Mouse (Mus musculus) cerebellum, adult 2 months (tissue): ENCODE results near the gene Ralgapa1. TPM values are rescaled to one million over a fixed set of nuclear protein-coding genes. Genes with fewer than 3 reads are reported as not detected.

ENCODE experiments used
- DNase-seq, 2 experiments: peaks; one replicate each; pipeline ENCODE4 v3.0.0; 2021
- H3K27ac ChIP-seq: fragments of 200-500 bp; 2 replicates; pipeline ENCODE4 v1.5.1; 2012; ENCODE audit warnings: low read length, control low read depth, inconsistent platforms; ENCODE audit not compliant: insufficient read depth
- H3K27me3 ChIP-seq: fragments of 200-500 bp; 2 replicates; pipeline ENCODE4 v1.6.1; 2012; ENCODE audit warnings: inconsistent platforms, mild to moderate bottlenecking, low read length, moderate library complexity; ENCODE audit not compliant: control insufficient read depth, insufficient read depth
- H3K4me1 ChIP-seq: fragments of 200-500 bp; 2 replicates; pipeline ENCODE4 v1.6.1; 2011; ENCODE audit warnings: low read length; ENCODE audit not compliant: control insufficient read depth, insufficient read depth
- H3K4me3 ChIP-seq: fragments of 200-500 bp; replicated peaks from 2 replicates; pipeline ENCODE3; 2011; ENCODE audit warnings: mild to moderate bottlenecking, low read depth, low read length, control low read depth; ENCODE audit not compliant: insufficient read depth
- CTCF ChIP-seq: fragments of 200-500 bp; IDR thresholded peaks from 2 replicates; pipeline ENCODE4 v1.5.1; 2011; ENCODE audit warnings: low read depth, mild to moderate bottlenecking, control low read depth, low read length, moderate library complexity, borderline replicate concordance; ENCODE audit not compliant: insufficient read depth
- POLR2A ChIP-seq: fragments of 200-500 bp; IDR thresholded peaks from 2 replicates; pipeline ENCODE4 v1.6.1; 2011; ENCODE audit warnings: low read length, control low read depth, borderline replicate concordance; ENCODE audit not compliant: insufficient read depth
- WGBS: fragments of 180-500 bp; shearing (Covaris S2); methylation state at CpG from one replicate; pipeline ENCODE4 v1.1.7; 2018; 5-methylcytosine and 5-hydroxymethylcytosine counted together
- polyA plus RNA-seq: library from polyadenylated mRNA; depleted of rRNA; stranded (reverse); fragments of >200 nt; gene quantifications from 2 replicates; pipeline ENCODE4 v1.2.3, GENCODE M21; 2012

The Ralgapa1 gene
- polyA plus RNA-seq, 1 experiment, result 56.6 TPM

GRCm38 (mm10) chr12:55846741-55847140, 25.8 kb upstream of the Ralgapa1 start:
- DNase-seq, result no peak
- WGBS, result 66% methylated on average over 1 of the region's 1 CpGs

GRCm38 (mm10) chr12:55837495-55837894, 16.5 kb upstream of the Ralgapa1 start:
- H3K4me3 ChIP-seq, result no peak overlapping the region

More at GRCm38 (mm10) chr12:55846741-55847140, 25.8 kb upstream of the Ralgapa1 start:
- no peak overlapping the region for H3K27ac ChIP-seq
- no peak for TF ChIP-seq CTCF
- TF ChIP-seq POLR2A, result no peak
- no peaks in the 10 kb centered on the region for H3K4me1 ChIP-seq
- no peak overlapping the region for H3K4me3 ChIP-seq
- H3K27me3 ChIP-seq, result no peaks in the 10 kb centered on the region

GRCm38 (mm10) chr12:55836199-55836951, 15.4 kb upstream of the Ralgapa1 start, which contains the start of gene Brms1l:
TSS of gene Brms1l (plus strand) at chr12:55836324.
- H3K27ac ChIP-seq, result peak within 1 kb of the TSS; percentile 68
- H3K27me3 ChIP-seq, result no peaks in the 10 kb centered on the region
- peak; percentile 94 to 98 for DNase-seq
- under 1% methylated on average over 76 of the region's 77 CpGs for WGBS
- no peaks in the 10 kb centered on the region for H3K4me1 ChIP-seq
- H3K4me3 ChIP-seq, result peak within 1 kb of the TSS; percentile 90
- TF ChIP-seq CTCF (no peak), POLR2A (peak; percentile 79)

More at GRCm38 (mm10) chr12:55837495-55837894, 16.5 kb upstream of the Ralgapa1 start:
- no peak for DNase-seq
- H3K27me3 ChIP-seq, result no peaks in the 10 kb centered on the region
- no peak overlapping the region for H3K27ac ChIP-seq
- no peak for TF ChIP-seq CTCF
- TF ChIP-seq POLR2A, result no peak
- H3K4me1 ChIP-seq, result no peaks in the 10 kb centered on the region
- WGBS, result 67% methylated on average over 3 of the region's 3 CpGs

- no peak for TF ChIP-seq POLR2A
- no peak for TF ChIP-seq CTCF
- no peak for DNase-seq
- WGBS, result 0% methylated on average over 6 of the region's 6 CpGs
- Histone ChIP-seq H3K4me3 (peak overlapping the region; percentile 24), H3K27ac (no peak overlapping the region), H3K4me1 (no peaks in the 10 kb centered on the region), H3K27me3 (no peaks in the 10 kb centered on the region)
These were observed 14.9 kb upstream of the Ralgapa1 start for GRCm38 (mm10) chr12:55835857-55836198.

- Histone ChIP-seq H3K27ac (no peak overlapping the region), H3K27me3 (no peaks in the 10 kb centered on the region), H3K4me1 (no peaks in the 10 kb centered on the region), H3K4me3 (no peak overlapping the region)
- no peak for TF ChIP-seq POLR2A
- no peak for TF ChIP-seq CTCF
- no peak for DNase-seq
- WGBS, result 89% methylated on average over 8 of the region's 8 CpGs
These were observed 13.9 kb upstream of the Ralgapa1 start for GRCm38 (mm10) chr12:55834891-55835290.

DNA sequence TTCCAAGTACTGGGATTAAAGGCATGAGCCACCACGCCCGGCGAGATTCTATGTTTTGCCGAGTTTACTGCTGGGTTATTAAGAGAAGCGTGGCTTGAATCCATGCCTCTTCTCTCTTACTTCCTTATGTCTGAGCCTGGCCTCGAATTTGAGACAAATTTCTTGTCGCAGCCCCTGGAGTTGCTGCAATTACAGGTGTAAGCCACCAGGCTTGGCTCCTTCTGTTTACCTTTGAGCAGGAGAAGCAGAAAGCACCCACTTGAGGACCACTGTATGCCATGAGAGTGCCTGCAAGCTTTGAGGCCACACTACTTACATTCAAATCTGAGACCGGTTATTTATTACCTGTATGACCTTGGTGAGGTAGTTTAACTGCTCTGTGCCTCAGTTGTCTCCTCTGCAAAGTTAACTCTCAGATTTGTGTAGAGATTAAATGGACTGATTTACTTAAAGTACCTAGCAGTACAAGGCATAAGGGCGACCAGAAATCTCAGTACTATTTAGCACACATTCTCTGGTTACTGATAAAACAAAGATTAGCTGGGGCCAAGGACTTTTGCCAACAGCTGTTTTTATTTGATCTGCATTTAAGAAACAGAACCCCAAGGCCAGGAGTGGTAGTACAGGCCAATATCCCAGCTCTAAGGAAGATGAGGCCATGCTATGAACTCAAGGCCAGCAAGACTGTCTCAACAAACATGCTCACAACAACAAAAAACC, 13.1 kb upstream of the Ralgapa1 start:
- TF ChIP-seq POLR2A (no peak), CTCF (no peak)
- Histone ChIP-seq H3K4me3 (no peak overlapping the region), H3K4me1 (no peaks in the 10 kb centered on the region), H3K27ac (no peak overlapping the region), H3K27me3 (no peaks in the 10 kb centered on the region)
- no peak for DNase-seq
- WGBS, result 71% methylated on average over 9 of the region's 9 CpGs

GRCm38 (mm10) chr12:55832961-55833360, 12.0 kb upstream of the Ralgapa1 start:
- H3K27ac ChIP-seq, result no peak overlapping the region
- TF ChIP-seq POLR2A (no peak), CTCF (no peak)
- H3K4me3 ChIP-seq, result no peak overlapping the region
- no peaks in the 10 kb centered on the region for H3K4me1 ChIP-seq
- DNase-seq, result no peak
- no peaks in the 10 kb centered on the region for H3K27me3 ChIP-seq

GRCm38 (mm10) chr12:55831101-55831500, 10.1 kb upstream of the Ralgapa1 start:
- peak; percentile 60 to 68 for DNase-seq
- 14% methylated on average over 2 of the region's 2 CpGs for WGBS
- no peaks in the 10 kb centered on the region for H3K27me3 ChIP-seq
- TF ChIP-seq POLR2A (no peak), CTCF (peak; percentile 91)
- H3K4me1 ChIP-seq, result no peaks in the 10 kb centered on the region
- H3K4me3 ChIP-seq, result no peak overlapping the region
- no peak overlapping the region for H3K27ac ChIP-seq
